Mouse (Mus musculus): ENCODE measurements at regions not wholly inside any gene's neighbourhood (a gene's known extent, or its start where the extent isn't known, plus 50 kb on each side); places are given as distances from the start of the nearest gene placed in this dataset.

DNA sequence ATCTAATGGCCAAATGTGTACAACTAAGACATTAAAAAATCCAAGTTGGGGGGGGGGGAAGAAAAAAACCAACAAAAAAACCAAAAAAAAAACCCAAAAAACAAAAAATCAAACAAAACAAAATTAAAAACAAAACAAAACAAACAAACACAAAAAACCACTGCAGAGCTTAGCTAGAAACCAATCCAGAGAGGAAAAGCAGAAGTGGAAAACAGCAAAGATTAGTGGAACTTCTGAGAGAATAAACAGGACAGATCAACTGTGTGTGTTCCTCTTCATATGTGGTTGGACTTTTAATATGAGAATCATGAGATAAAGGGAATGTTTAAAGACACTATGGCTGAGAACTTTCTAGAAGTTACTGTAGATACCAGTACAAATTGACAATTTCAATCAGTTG is 105.1 kb upstream of the Tet2 start:
- Histone ChIP-seq H3K9ac (ENCODE audit: low read length) (no peak overlapping the region), H3K4me2 (ENCODE audit: low read depth, low read length, severe bottlenecking) (no peak overlapping the region), H3K27me3 (ENCODE audit: control insufficient read depth, insufficient read depth, low read length) (no peaks in the 10 kb centered on the region), H3K4me1 (replicated peaks; ENCODE audit: control insufficient read depth, insufficient read depth, low read length) (peaks cover 2% of the 10 kb centered on the region; the same call in 1 of the 2 replicates), H3K9me3 (ENCODE audit: control insufficient read depth, low read length) (no peaks in the 10 kb centered on the region), H3K27ac (ENCODE audit: low read depth, low read length) (no peak overlapping the region), H3K4me3 (ENCODE audit: low read depth, low read length) (no peak overlapping the region), H3K36me3 (ENCODE audit: control insufficient read depth, insufficient read depth, low read length) (no peaks in the 10 kb centered on the region)
- no peak for ATAC-seq (replicated peaks; ENCODE audit: low FRiP score)
- DNase-seq (ENCODE audit: low spot score) = no peak

- ATAC-seq (replicated peaks; ENCODE audit: low FRiP score) (no peak), DNase-seq (ENCODE audit: low spot score) (no peak)
- Histone ChIP-seq H3K9ac (ENCODE audit: low read length) (no peak overlapping the region), H3K27ac (ENCODE audit: low read depth, low read length) (no peak overlapping the region), H3K4me2 (ENCODE audit: low read depth, low read length, severe bottlenecking) (no peak overlapping the region), H3K9me3 (ENCODE audit: control insufficient read depth, low read length) (no peaks in the 10 kb centered on the region), H3K4me3 (ENCODE audit: low read depth, low read length) (no peak overlapping the region), H3K4me1 (replicated peaks; ENCODE audit: control insufficient read depth, insufficient read depth, low read length) (no peaks in the 10 kb centered on the region), H3K27me3 (ENCODE audit: control insufficient read depth, insufficient read depth, low read length) (no peaks in the 10 kb centered on the region), H3K36me3 (ENCODE audit: control insufficient read depth, insufficient read depth, low read length) (no peaks in the 10 kb centered on the region)
- 84% methylated on average over 4 of the region's 4 CpGs for WGBS
Observed at GRCm38 (mm10) chr3:133651996-133652395, 107.1 kb upstream of the Tet2 start.

GRCm38 (mm10) chr3:133659759-133660158 is 114.8 kb upstream of the Tet2 start:
- no peak overlapping the region for H3K4me2 ChIP-seq (ENCODE audit: low read depth, low read length, severe bottlenecking)
- no peaks in the 10 kb centered on the region for H3K4me1 ChIP-seq (replicated peaks; ENCODE audit: control insufficient read depth, insufficient read depth, low read length)
- H3K4me3 ChIP-seq (ENCODE audit: low read depth, low read length) = no peak overlapping the region
- no peak overlapping the region for H3K27ac ChIP-seq (ENCODE audit: low read depth, low read length)
- no peaks in the 10 kb centered on the region for H3K27me3 ChIP-seq (ENCODE audit: control insufficient read depth, insufficient read depth, low read length)
- no peaks in the 10 kb centered on the region for H3K9me3 ChIP-seq (ENCODE audit: control insufficient read depth, low read length)
- no peak for DNase-seq (ENCODE audit: low spot score)
- no peak for ATAC-seq (replicated peaks; ENCODE audit: low FRiP score)
- WGBS = 83% methylated on average over 8 of the region's 8 CpGs
- no peak overlapping the region for H3K9ac ChIP-seq (ENCODE audit: low read length)
- H3K36me3 ChIP-seq (ENCODE audit: control insufficient read depth, insufficient read depth, low read length) = no peaks in the 10 kb centered on the region

DNA sequence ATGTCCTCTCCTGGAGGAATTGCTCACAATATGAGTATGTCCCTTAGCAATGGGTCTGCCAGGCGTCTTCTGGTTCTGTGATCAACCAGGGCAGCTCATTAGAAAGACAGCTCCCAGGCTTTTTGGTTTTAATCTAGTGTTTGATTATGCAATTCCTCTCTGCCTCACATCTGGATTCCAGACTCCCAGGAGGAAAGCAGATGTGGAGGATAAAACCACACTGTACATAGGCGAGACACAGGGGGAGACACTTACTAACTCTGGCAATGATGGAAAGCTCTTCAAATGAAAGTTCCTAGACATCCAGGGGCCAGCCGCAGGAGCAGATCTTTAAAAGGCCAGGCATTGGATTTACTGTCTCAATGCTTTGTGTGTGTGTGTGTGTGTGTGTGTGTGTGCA is 116.4 kb upstream of the Tet2 start:
- ATAC-seq (replicated peaks; ENCODE audit: low FRiP score) = no peak
- H3K27ac ChIP-seq (ENCODE audit: low read depth, low read length) = no peak overlapping the region
- no peaks in the 10 kb centered on the region for H3K27me3 ChIP-seq (ENCODE audit: control insufficient read depth, insufficient read depth, low read length)
- H3K4me3 ChIP-seq (ENCODE audit: low read depth, low read length) = no peak overlapping the region
- H3K9ac ChIP-seq (ENCODE audit: low read length) = no peak overlapping the region
- H3K4me2 ChIP-seq (ENCODE audit: low read depth, low read length, severe bottlenecking) = no peak overlapping the region
- H3K4me1 ChIP-seq (replicated peaks; ENCODE audit: control insufficient read depth, insufficient read depth, low read length) = no peaks in the 10 kb centered on the region
- no peaks in the 10 kb centered on the region for H3K9me3 ChIP-seq (ENCODE audit: control insufficient read depth, low read length)
- 85% methylated on average over 3 of the region's 3 CpGs for WGBS
- DNase-seq (ENCODE audit: low spot score) = no peak
- no peaks in the 10 kb centered on the region for H3K36me3 ChIP-seq (ENCODE audit: control insufficient read depth, insufficient read depth, low read length)

DNA sequence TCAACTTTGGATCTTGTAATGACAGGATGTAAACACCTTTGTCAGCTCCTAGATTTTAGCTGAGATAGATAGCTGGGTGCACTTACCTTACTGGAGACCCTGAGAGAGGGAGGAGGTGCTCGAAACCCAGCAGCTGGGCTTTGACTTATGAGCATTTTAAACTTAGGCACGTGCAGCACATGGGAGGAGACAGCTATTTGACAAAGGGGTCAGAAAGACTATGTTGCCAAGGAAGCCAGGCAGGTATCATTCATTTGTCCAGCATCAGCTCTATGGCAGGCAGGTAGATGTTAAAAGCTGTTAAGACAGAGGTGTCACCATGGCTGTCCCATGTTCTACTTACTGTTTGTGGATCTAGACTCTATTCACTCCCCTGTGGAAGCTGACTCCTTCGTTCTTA is 120.0 kb upstream of the Tet2 start:
- WGBS = 86% methylated on average over 3 of the region's 3 CpGs
- ATAC-seq (replicated peaks; ENCODE audit: low FRiP score) (no peak), DNase-seq (ENCODE audit: low spot score) (no peak)
- H3K4me2 ChIP-seq (ENCODE audit: low read depth, low read length, severe bottlenecking) = no peak overlapping the region
- H3K27ac ChIP-seq (ENCODE audit: low read depth, low read length) = no peak overlapping the region
- H3K9ac ChIP-seq (ENCODE audit: low read length) = no peak overlapping the region
- H3K4me3 ChIP-seq (ENCODE audit: low read depth, low read length) = no peak overlapping the region
- H3K4me1 ChIP-seq (replicated peaks; ENCODE audit: control insufficient read depth, insufficient read depth, low read length) = no peaks in the 10 kb centered on the region
- H3K27me3 ChIP-seq (ENCODE audit: control insufficient read depth, insufficient read depth, low read length) = no peaks in the 10 kb centered on the region
- H3K36me3 ChIP-seq (ENCODE audit: control insufficient read depth, insufficient read depth, low read length) = no peaks in the 10 kb centered on the region
- no peaks in the 10 kb centered on the region for H3K9me3 ChIP-seq (ENCODE audit: control insufficient read depth, low read length)

- no peak for ATAC-seq (replicated peaks; ENCODE audit: low FRiP score)
- no peak for DNase-seq (ENCODE audit: low spot score)
- 88% methylated on average over 6 of the region's 6 CpGs for WGBS
- no peaks in the 10 kb centered on the region for H3K9me3 ChIP-seq (ENCODE audit: control insufficient read depth, low read length)
- H3K27ac ChIP-seq (ENCODE audit: low read depth, low read length) = no peak overlapping the region
- H3K9ac ChIP-seq (ENCODE audit: low read length) = no peak overlapping the region
- no peak overlapping the region for H3K4me2 ChIP-seq (ENCODE audit: low read depth, low read length, severe bottlenecking)
- H3K27me3 ChIP-seq (ENCODE audit: control insufficient read depth, insufficient read depth, low read length) = no peaks in the 10 kb centered on the region
- H3K4me3 ChIP-seq (ENCODE audit: low read depth, low read length) = no peak overlapping the region
- H3K36me3 ChIP-seq (ENCODE audit: control insufficient read depth, insufficient read depth, low read length) = no peaks in the 10 kb centered on the region
- no peaks in the 10 kb centered on the region for H3K4me1 ChIP-seq (replicated peaks; ENCODE audit: control insufficient read depth, insufficient read depth, low read length)
Observed at GRCm38 (mm10) chr3:133665425-133666317, 120.7 kb upstream of the Tet2 start.

GRCm38 (mm10) chr3:133672742-133673447 is 128.0 kb upstream of the Tet2 start:
- DNase-seq (ENCODE audit: low spot score) (no peak), ATAC-seq (replicated peaks; ENCODE audit: low FRiP score) (peak; percentile 64; the same call in 1 of the 2 replicates)
- H3K36me3 ChIP-seq (ENCODE audit: control insufficient read depth, insufficient read depth, low read length) = no peaks in the 10 kb centered on the region
- no peak overlapping the region for H3K27ac ChIP-seq (ENCODE audit: low read depth, low read length)
- H3K4me2 ChIP-seq (ENCODE audit: low read depth, low read length, severe bottlenecking) = no peak overlapping the region
- 84% methylated on average over 10 of the region's 10 CpGs for WGBS
- no peaks in the 10 kb centered on the region for H3K4me1 ChIP-seq (replicated peaks; ENCODE audit: control insufficient read depth, insufficient read depth, low read length)
- H3K4me3 ChIP-seq (ENCODE audit: low read depth, low read length) = no peak overlapping the region
- no peaks in the 10 kb centered on the region for H3K27me3 ChIP-seq (ENCODE audit: control insufficient read depth, insufficient read depth, low read length)
- no peaks in the 10 kb centered on the region for H3K9me3 ChIP-seq (ENCODE audit: control insufficient read depth, low read length)
- H3K9ac ChIP-seq (ENCODE audit: low read length) = no peak overlapping the region

DNA sequence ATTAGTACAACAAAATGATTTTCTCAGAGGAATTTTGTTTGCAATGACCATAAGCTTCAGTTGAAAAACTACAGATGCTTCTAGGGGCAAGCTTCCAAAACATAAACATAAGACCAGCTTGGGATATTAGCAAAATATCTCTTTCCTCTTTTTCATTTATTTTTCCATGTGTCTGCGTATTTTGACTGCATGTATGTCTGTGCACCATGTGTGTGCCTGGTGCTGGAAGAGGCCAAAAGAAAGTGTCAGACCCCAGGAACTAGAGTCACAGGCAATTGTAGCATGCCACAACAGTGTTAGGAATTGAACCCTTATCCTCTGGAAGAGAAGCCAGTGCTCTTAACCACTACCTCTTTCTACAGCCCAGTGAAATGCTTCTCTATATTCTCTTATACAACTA is 133.0 kb upstream of the Tet2 start:
- no peak overlapping the region for H3K4me3 ChIP-seq (ENCODE audit: low read depth, low read length)
- H3K4me1 ChIP-seq (replicated peaks; ENCODE audit: control insufficient read depth, insufficient read depth, low read length) = no peaks in the 10 kb centered on the region
- H3K27me3 ChIP-seq (ENCODE audit: control insufficient read depth, insufficient read depth, low read length) = no peaks in the 10 kb centered on the region
- H3K4me2 ChIP-seq (ENCODE audit: low read depth, low read length, severe bottlenecking) = no peak overlapping the region
- H3K9me3 ChIP-seq (ENCODE audit: control insufficient read depth, low read length) = no peaks in the 10 kb centered on the region
- H3K36me3 ChIP-seq (ENCODE audit: control insufficient read depth, insufficient read depth, low read length) = no peaks in the 10 kb centered on the region
- H3K27ac ChIP-seq (ENCODE audit: low read depth, low read length) = no peak overlapping the region
- WGBS = 86% methylated on average over 1 of the region's 1 CpGs
- H3K9ac ChIP-seq (ENCODE audit: low read length) = no peak overlapping the region
- no peak for DNase-seq (ENCODE audit: low spot score)
- ATAC-seq (replicated peaks; ENCODE audit: low FRiP score) = no peak
